Mouse (Mus musculus) midbrain, embryonic 11.5 days (tissue): ENCODE measurements around the gene Dph5. TPM values are rescaled to one million over a fixed set of nuclear protein-coding genes. Genes with fewer than 3 reads are reported as not detected.

Source experiments
- ATAC-seq: fragments of 200-750 bp; cut with Nextera tagmentation; 2 replicates; pipeline ENCODE4 v1.8.0; 2017; ENCODE audit warnings: moderate TSS enrichment, moderate library complexity; ENCODE audit not compliant: low FRiP score
- DNase-seq: peaks from one replicate; pipeline ENCODE4 v3.0.0; 2015; ENCODE audit warnings: low spot score; ENCODE audit errors: missing footprints
- H3K27ac ChIP-seq: fragments of 300-500 bp; sonication (generic); 2 replicates; pipeline ENCODE4 v1.5.1; 2014; ENCODE audit warnings: low read depth, low read length
- H3K27me3 ChIP-seq: fragments of 300-500 bp; sonication (generic); 2 replicates; pipeline ENCODE4 v1.6.1; 2014; ENCODE audit warnings: mild to moderate bottlenecking, low read length, moderate library complexity, mixed read lengths; ENCODE audit not compliant: control insufficient read depth, insufficient read depth
- H3K36me3 ChIP-seq: fragments of 300-500 bp; sonication (generic); 2 replicates; pipeline ENCODE4 v1.6.1; 2014; ENCODE audit warnings: mild to moderate bottlenecking, low read length, moderate library complexity, mixed read lengths; ENCODE audit not compliant: control insufficient read depth, insufficient read depth
- H3K4me1 ChIP-seq: fragments of 300-500 bp; sonication (generic); 2 replicates; pipeline ENCODE4 v1.6.1; 2014; ENCODE audit warnings: low read length; ENCODE audit not compliant: control insufficient read depth, insufficient read depth
- H3K4me2 ChIP-seq: fragments of 300-500 bp; sonication (generic); 2 replicates; pipeline ENCODE4 v1.6.1; 2014; ENCODE audit warnings: mild to moderate bottlenecking, moderate library complexity
- H3K4me3 ChIP-seq: fragments of 300-500 bp; sonication (generic); 2 replicates; pipeline ENCODE4 v1.5.1; 2014; ENCODE audit warnings: low read depth, low read length
- H3K9ac ChIP-seq: fragments of 300-500 bp; sonication (generic); 2 replicates; pipeline ENCODE4 v1.6.1; 2014; ENCODE audit warnings: low read length
- H3K9me3 ChIP-seq: fragments of 300-500 bp; sonication (generic); 2 replicates; pipeline ENCODE4 v1.6.1; 2016; ENCODE audit warnings: low read length; ENCODE audit not compliant: control insufficient read depth
- WGBS: fragments of 180-500 bp; shearing (Covaris S2); extraction: QIAGEN DNeasy Blood & Tissue Kit; methylation state at CpG from one replicate; pipeline ENCODE4 v1.1.7; 2014; 5-methylcytosine and 5-hydroxymethylcytosine counted together
- polyA plus RNA-seq: library from polyadenylated mRNA; unstranded; fragments of >200 nt; fragmentation: Nextera tagmentation; extraction: Ambion mirVana; gene quantifications from 2 replicates; pipeline ENCODE4 v1.2.1, GENCODE M21; 2014

The Dph5 gene
- polyA plus RNA-seq, 1 experiment from 2014 or later, result 25.2 TPM

- Histone ChIP-seq H3K36me3 (no peaks in the 10 kb centered on the region), H3K27ac (no peak overlapping the region), H3K27me3 (no peaks in the 10 kb centered on the region), H3K9me3 (no peaks in the 10 kb centered on the region), H3K4me2 (no peak overlapping the region), H3K9ac (no peak overlapping the region), H3K4me1 (no peaks in the 10 kb centered on the region), H3K4me3 (no peak overlapping the region)
- ATAC-seq (no peak), DNase-seq (no peak)
- WGBS, result 92% methylated on average over 4 of the region's 4 CpGs
Measured at GRCm38 (mm10) chr3:115940510-115940909, 52.9 kb downstream of the Dph5 start.

- Histone ChIP-seq H3K9ac (no peak overlapping the region), H3K27me3 (no peaks in the 10 kb centered on the region), H3K27ac (no peak overlapping the region), H3K36me3 (no peaks in the 10 kb centered on the region), H3K4me2 (no peak overlapping the region), H3K9me3 (no peaks in the 10 kb centered on the region), H3K4me3 (no peak overlapping the region), H3K4me1 (no peaks in the 10 kb centered on the region)
- peak; percentile 56 for DNase-seq
- no peak for ATAC-seq
- 95% methylated on average over 8 of the region's 8 CpGs for WGBS
Measured at GRCm38 (mm10) chr3:115941464-115941863, 53.8 kb downstream of the Dph5 start.

GRCm38 (mm10) chr3:115944376-115944775 lies 56.7 kb downstream of the Dph5 start:
- no peak overlapping the region for H3K4me3 ChIP-seq
- no peaks in the 10 kb centered on the region for H3K9me3 ChIP-seq
- H3K27ac ChIP-seq, result no peak overlapping the region
- H3K27me3 ChIP-seq, result no peaks in the 10 kb centered on the region
- ATAC-seq, result no peak
- no peaks in the 10 kb centered on the region for H3K36me3 ChIP-seq
- 97% methylated on average over 6 of the region's 6 CpGs for WGBS
- H3K4me1 ChIP-seq, result no peaks in the 10 kb centered on the region
- H3K4me2 ChIP-seq, result no peak overlapping the region
- DNase-seq, result no peak
- no peak overlapping the region for H3K9ac ChIP-seq

GRCm38 (mm10) chr3:115946272-115946671 lies 58.6 kb downstream of the Dph5 start:
- DNase-seq (peak; percentile 60), ATAC-seq (no peak)
- Histone ChIP-seq H3K4me1 (no peaks in the 10 kb centered on the region; the same call in 1 of the 2 replicates), H3K4me2 (no peak overlapping the region), H3K27ac (no peak overlapping the region), H3K27me3 (no peaks in the 10 kb centered on the region), H3K36me3 (no peaks in the 10 kb centered on the region), H3K9me3 (no peaks in the 10 kb centered on the region), H3K9ac (no peak overlapping the region), H3K4me3 (no peak overlapping the region)
- 96% methylated on average over 8 of the region's 8 CpGs for WGBS

GRCm38 (mm10) chr3:115949220-115949920 lies 61.7 kb downstream of the Dph5 start:
- DNase-seq (peak; percentile 37), ATAC-seq (no peak)
- H3K9ac ChIP-seq, result no peak overlapping the region
- no peaks in the 10 kb centered on the region for H3K9me3 ChIP-seq
- H3K36me3 ChIP-seq, result peaks cover 5% of the 10 kb centered on the region; the same call in 1 of the 2 replicates
- no peak overlapping the region for H3K27ac ChIP-seq
- H3K27me3 ChIP-seq, result no peaks in the 10 kb centered on the region
- WGBS, result 92% methylated on average over 3 of the region's 3 CpGs
- H3K4me2 ChIP-seq, result no peak overlapping the region
- no peaks in the 10 kb centered on the region; the same call in 1 of the 2 replicates for H3K4me1 ChIP-seq
- no peak overlapping the region for H3K4me3 ChIP-seq

GRCm38 (mm10) chr3:115949921-115950877 lies 62.6 kb downstream of the Dph5 start:
- DNase-seq (peak; percentile 26), ATAC-seq (no peak)
- peaks cover 5% of the 10 kb centered on the region; the same call in 1 of the 2 replicates for H3K36me3 ChIP-seq
- H3K4me1 ChIP-seq, result no peaks in the 10 kb centered on the region; the same call in 1 of the 2 replicates
- H3K27me3 ChIP-seq, result no peaks in the 10 kb centered on the region
- no peaks in the 10 kb centered on the region for H3K9me3 ChIP-seq
- WGBS, result 93% methylated on average over 6 of the region's 6 CpGs
- no peak overlapping the region for H3K4me2 ChIP-seq
- no peak overlapping the region for H3K4me3 ChIP-seq
- no peak overlapping the region for H3K9ac ChIP-seq
- no peak overlapping the region for H3K27ac ChIP-seq

- no peak overlapping the region for H3K27ac ChIP-seq
- 45% methylated on average over 3 of the region's 3 CpGs for WGBS
- ATAC-seq (no peak), DNase-seq (peak; percentile 74)
- no peak overlapping the region for H3K9ac ChIP-seq
- no peak overlapping the region for H3K4me3 ChIP-seq
- H3K4me1 ChIP-seq, result no peaks in the 10 kb centered on the region; the same call in 1 of the 2 replicates
- no peaks in the 10 kb centered on the region for H3K9me3 ChIP-seq
- peaks cover 7% of the 10 kb centered on the region for H3K36me3 ChIP-seq
- H3K27me3 ChIP-seq, result no peaks in the 10 kb centered on the region
- no peak overlapping the region for H3K4me2 ChIP-seq
Measured at GRCm38 (mm10) chr3:115951221-115951620, 63.6 kb downstream of the Dph5 start.

GRCm38 (mm10) chr3:115952356-115952755 lies 64.7 kb downstream of the Dph5 start:
- no peak overlapping the region for H3K4me2 ChIP-seq
- no peaks in the 10 kb centered on the region; the same call in 1 of the 2 replicates for H3K4me1 ChIP-seq
- H3K4me3 ChIP-seq, result no peak overlapping the region
- DNase-seq (peak; percentile 57), ATAC-seq (no peak)
- no peaks in the 10 kb centered on the region for H3K9me3 ChIP-seq
- H3K27ac ChIP-seq, result no peak overlapping the region
- 73% methylated on average over 4 of the region's 4 CpGs for WGBS
- H3K9ac ChIP-seq, result no peak overlapping the region
- H3K36me3 ChIP-seq, result peaks cover 7% of the 10 kb centered on the region
- H3K27me3 ChIP-seq, result no peaks in the 10 kb centered on the region

GRCm38 (mm10) chr3:115953088-115953487 lies 65.5 kb downstream of the Dph5 start:
- H3K4me2 ChIP-seq, result no peak overlapping the region
- no peak for ATAC-seq
- no peaks in the 10 kb centered on the region; the same call in 1 of the 2 replicates for H3K4me1 ChIP-seq
- peaks cover 7% of the 10 kb centered on the region for H3K36me3 ChIP-seq
- peak; percentile 47 for DNase-seq
- no peak overlapping the region for H3K4me3 ChIP-seq
- H3K27me3 ChIP-seq, result no peaks in the 10 kb centered on the region
- H3K9me3 ChIP-seq, result no peaks in the 10 kb centered on the region
- no peak overlapping the region for H3K9ac ChIP-seq
- no peak overlapping the region for H3K27ac ChIP-seq
- 74% methylated on average over 3 of the region's 3 CpGs for WGBS
